Mouse (Mus musculus) ES-Bruce4 (cell line): ENCODE measurements around the gene Blm.

Experiments
- CTCF ChIP-seq: IDR thresholded peaks from one replicate; pipeline ENCODE4 v1.8.1; 2011; ENCODE audit warnings: low read depth, low read length
- EP300 ChIP-seq: IDR thresholded peaks from 2 replicates; pipeline ENCODE4 v1.6.1; 2011; ENCODE audit warnings: low read depth, low read length; ENCODE audit not compliant: insufficient read depth
- POLR2A ChIP-seq: IDR thresholded peaks from one replicate; pipeline ENCODE4 v1.8.1; 2011; ENCODE audit warnings: low read length; ENCODE audit not compliant: insufficient read depth

DNA sequence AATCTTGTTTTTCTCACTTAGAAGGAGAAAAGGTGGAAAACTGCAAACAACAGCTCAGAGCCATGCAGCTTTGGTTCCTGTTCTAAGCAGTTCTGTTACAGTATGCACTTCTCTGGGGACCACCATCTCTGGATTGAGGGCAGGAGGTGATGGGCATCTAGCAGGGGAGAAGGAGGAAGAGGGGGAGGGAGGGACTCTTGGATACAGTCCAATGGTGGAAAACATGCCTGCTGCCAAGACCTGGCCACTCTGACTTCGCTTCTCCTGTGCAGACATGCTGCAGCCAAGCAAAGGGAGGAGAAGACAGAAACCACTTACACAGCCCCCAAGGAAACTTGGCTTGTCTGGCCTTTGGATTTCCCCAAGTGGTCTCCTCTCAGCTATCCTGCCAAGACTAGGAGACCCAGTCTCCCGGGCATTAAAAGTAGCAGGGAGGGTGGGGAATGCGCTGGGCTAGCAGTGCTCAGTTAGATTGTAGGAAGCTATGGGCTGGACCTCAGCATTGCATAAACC, 77.0 kb downstream of the Blm start:
- TF ChIP-seq CTCF (no peak), POLR2A (no peak), EP300 (no peak)
